Mouse (Mus musculus): ENCODE data around the gene Grm4. TPM values are rescaled to one million over a fixed set of nuclear protein-coding genes. Genes with fewer than 3 reads are reported as not detected.

The Grm4 gene
- total and polyA plus RNA-seq, 3 experiments = not detected

GRCm38 (mm10) chr17:27527188-27527587, 6.0 kb upstream of the Grm4 start:
- H3K27ac ChIP-seq (ENCODE audit: insufficient read depth, low read depth) = no peak overlapping the region
- H3K36me3 ChIP-seq (replicated peaks in 1 of 2; ENCODE audit: control insufficient read depth in 1 of 2, insufficient read depth in 1 of 2, low read length in 1 of 2) = no peaks in the 10 kb centered on the region
- in situ Hi-C loops (cut with MboI; ENCODE audit: low pct_ligation_motif_present, low pct_unique_long_range_greater_than_20kb, low sequenced_read_pairs) = no loop called here
- H3K4me2 ChIP-seq (ENCODE audit: insufficient read depth, low read depth, poor library complexity, severe bottlenecking) = no peak overlapping the region
- H3K4me3 ChIP-seq (replicated peaks in 1 of 3; ENCODE audit: low read depth in 2 of 3, low read length in 2 of 3, poor library complexity in 1 of 3) = no peak overlapping the region
- peaks cover 2 to 4% of the 10 kb centered on the region in 2 experiments; a peak in 2 of 4 replicates for H3K4me1 ChIP-seq (ENCODE audit: control insufficient read depth in 1 of 2, insufficient read depth in 2 of 2)
- dilution Hi-C loops (cut with MboI; ENCODE audit: extremely low pct_ligation_motif_present, extremely low pct_unique_long_range_greater_than_20kb, low sequenced_read_pairs) = no loop called here
- H3K9me3 ChIP-seq (replicated peaks; ENCODE audit: low read length) = peaks cover 23% of the 10 kb centered on the region
- TF ChIP-seq UBTF (IDR thresholded peaks at IDR 0.05; ENCODE audit: low read depth, low read length) (no peak), CHD2 (IDR thresholded peaks at IDR 0.05; ENCODE audit: low read length) (no peak), SIN3A (IDR thresholded peaks at IDR 0.05; ENCODE audit: low read length) (no peak), USF2 (conservative IDR thresholded peaks at IDR 0.05; ENCODE audit: low read depth, low read length) (no peak), MAFK (IDR thresholded peaks at IDR 0.05; ENCODE audit: insufficient replicate concordance, low read length) (no peak), RCOR1 (conservative IDR thresholded peaks at IDR 0.05; ENCODE audit: low read depth, low read length) (no peak), GABPA (IDR thresholded peaks at IDR 0.05; ENCODE audit: insufficient replicate concordance, low read depth, low read length) (no peak), TBP (conservative IDR thresholded peaks at IDR 0.05; ENCODE audit: low read depth, low read length) (no peak), MEF2A (IDR thresholded peaks at IDR 0.05; ENCODE audit: borderline replicate concordance, low read depth, low read length) (no peak), NRF1 (IDR thresholded peaks at IDR 0.05; ENCODE audit: low read depth, low read length) (no peak), ZNF384 (IDR thresholded peaks at IDR 0.05; ENCODE audit: low read depth, low read length) (no peak), POLR2A (IDR thresholded peaks at IDR 0.05; ENCODE audit: low read depth, low read length) (no peak), NELFE (IDR thresholded peaks at IDR 0.05; ENCODE audit: low read depth, low read length) (no peak)
- DNase-seq (ENCODE audit: extremely low read depth) = no peak
- H3K79me2 ChIP-seq (replicated peaks; ENCODE audit: control insufficient read depth, extremely low read depth, insufficient read depth, poor library complexity, severe bottlenecking) = no peaks in the 10 kb centered on the region
- H3K9ac ChIP-seq (ENCODE audit: insufficient read depth, low read depth) = no peak overlapping the region
- peaks cover 18% of the 10 kb centered on the region for H3K27me3 ChIP-seq (replicated peaks)

- Histone ChIP-seq H3K4me1 (ENCODE audit: control insufficient read depth in 1 of 2, insufficient read depth in 2 of 2) (peaks cover 2 to 4% of the 10 kb centered on the region in 2 experiments; a peak in 2 of 4 replicates), H3K4me2 (ENCODE audit: insufficient read depth, low read depth, poor library complexity, severe bottlenecking) (no peak overlapping the region), H3K27ac (ENCODE audit: insufficient read depth, low read depth) (no peak overlapping the region), H3K27me3 (replicated peaks) (peaks cover 57% of the 10 kb centered on the region), H3K36me3 (replicated peaks in 1 of 2; ENCODE audit: control insufficient read depth in 1 of 2, insufficient read depth in 1 of 2, low read length in 1 of 2) (no peaks in the 10 kb centered on the region), H3K79me2 (replicated peaks; ENCODE audit: control insufficient read depth, extremely low read depth, insufficient read depth, poor library complexity, severe bottlenecking) (no peaks in the 10 kb centered on the region), H3K4me3 (replicated peaks in 1 of 3; ENCODE audit: low read depth in 2 of 3, low read length in 2 of 3, poor library complexity in 1 of 3) (no peak overlapping the region), H3K9me3 (replicated peaks; ENCODE audit: low read length) (peaks cover 16% of the 10 kb centered on the region), H3K9ac (ENCODE audit: insufficient read depth, low read depth) (no peak overlapping the region)
- no peak for DNase-seq (ENCODE audit: extremely low read depth)
- in situ Hi-C loops (cut with MboI; ENCODE audit: low pct_ligation_motif_present, low pct_unique_long_range_greater_than_20kb, low sequenced_read_pairs) = loop anchor here (25.0 kb wide), 1 partner anchor 486 kb away; the partner anchor contains the start of gene Bak1
- TF ChIP-seq ZC3H11A (IDR thresholded peaks at IDR 0.05; ENCODE audit: low read depth, low read length) = no peak
- TF ChIP-seq MAX (IDR thresholded peaks at IDR 0.05; ENCODE audit: low read length) = no peak
- no peak for TF ChIP-seq HCFC1 (IDR thresholded peaks at IDR 0.05; ENCODE audit: low read depth, low read length)
- TF ChIP-seq MYC (IDR thresholded peaks at IDR 0.05; ENCODE audit: low read depth, low read length) = no peak
- no peak for TF ChIP-seq ZNF384 (IDR thresholded peaks at IDR 0.05; ENCODE audit: low read depth, low read length)
- no peak for TF ChIP-seq TCF12 (IDR thresholded peaks at IDR 0.05; ENCODE audit: low read depth, low read length)
- no peak for TF ChIP-seq E2F4 (IDR thresholded peaks at IDR 0.05; ENCODE audit: insufficient replicate concordance, low read depth, low read length)
- dilution Hi-C loops (cut with MboI; ENCODE audit: extremely low pct_ligation_motif_present, extremely low pct_unique_long_range_greater_than_20kb, low sequenced_read_pairs) = no loop called here
These were observed 1.9 kb upstream of the Grm4 start for GRCm38 (mm10) chr17:27523121-27523520.

All from CH12.LX (cell line).